Mouse (Mus musculus): ENCODE results near the gene Adcy5. TPM values are rescaled to one million over a fixed set of nuclear protein-coding genes. Genes with fewer than 3 reads are reported as not detected.

Adcy5 gene
- polyA plus RNA-seq, 1 experiment, result not detected

DNA sequence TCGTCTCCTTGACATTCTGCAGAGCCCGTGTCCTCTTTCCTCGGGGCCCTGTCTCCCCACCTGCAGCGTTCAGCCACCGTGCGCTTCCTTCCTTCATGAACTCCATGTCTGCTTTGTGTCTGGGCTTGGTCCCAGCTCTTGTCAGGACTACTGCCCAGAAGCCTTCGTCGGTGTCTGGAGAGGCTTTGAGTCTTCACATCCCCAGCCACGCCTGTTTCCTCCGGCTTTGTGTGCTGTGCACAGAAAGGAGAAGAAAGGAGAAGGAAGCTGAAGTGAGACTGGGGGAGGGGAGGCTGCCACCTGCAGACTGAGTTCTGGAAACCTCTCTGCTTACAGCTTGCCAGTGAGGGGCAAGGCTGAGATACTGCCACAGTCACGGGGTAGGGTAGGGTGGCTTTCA lies 74.9 kb downstream of the Adcy5 start:
- Histone ChIP-seq H3K4me2 (ENCODE audit: low read depth) (no peak overlapping the region), H3ac (ENCODE audit: control insufficient read depth, insufficient read length) (no peak overlapping the region), H3K36me3 (ENCODE audit: control insufficient read depth, insufficient read depth) (no peaks in the 10 kb centered on the region), H3K27me3 (ENCODE audit: control insufficient read depth, insufficient read depth, insufficient read length) (peaks cover 62% of the 10 kb centered on the region), H3K79me2 (ENCODE audit: control insufficient read depth, insufficient read depth) (no peaks in the 10 kb centered on the region), H3K4me3 (no peak overlapping the region)
- TF ChIP-seq CEBPB (IDR thresholded peaks at IDR 0.05; ENCODE audit: insufficient read depth, poor library complexity, severe bottlenecking) (no peak), POLR2AphosphoS2 (IDR thresholded peaks at IDR 0.05; ENCODE audit: insufficient read length, low read depth) (no peak), USF1 (IDR thresholded peaks at IDR 0.05; ENCODE audit: low read depth) (no peak), E2F4 (IDR thresholded peaks at IDR 0.05; ENCODE audit: insufficient read depth) (no peak), POLR2A (IDR thresholded peaks at IDR 0.05; ENCODE audit: insufficient read length, low read depth) (no peak), MYOG (IDR thresholded peaks at IDR 0.05; ENCODE audit: control insufficient read depth in 1 of 3, insufficient read depth in 1 of 3, insufficient read length in 2 of 3, low read depth in 2 of 3) (no peak), SRF (IDR thresholded peaks at IDR 0.05; ENCODE audit: control insufficient read depth, insufficient read length, low read depth) (no peak), TCF3 (IDR thresholded peaks at IDR 0.05; ENCODE audit: insufficient read length, low read depth) (no peak), MAX (IDR thresholded peaks at IDR 0.05; ENCODE audit: low read depth) (no peak), REST (IDR thresholded peaks at IDR 0.05; ENCODE audit: insufficient read depth, insufficient read length) (no peak), MYOD1 (IDR thresholded peaks at IDR 0.05; ENCODE audit: control insufficient read depth in 1 of 3, insufficient read length in 2 of 3, low read depth in 2 of 3) (no peak), TCF12 (IDR thresholded peaks at IDR 0.05; ENCODE audit: insufficient read depth, poor library complexity, severe bottlenecking) (no peak)

- Histone ChIP-seq H3K79me2 (ENCODE audit: control insufficient read depth, insufficient read depth) (no peaks in the 10 kb centered on the region), H3K27me3 (ENCODE audit: control insufficient read depth, insufficient read depth, insufficient read length) (peaks cover 67% of the 10 kb centered on the region), H3ac (ENCODE audit: control insufficient read depth, insufficient read length) (no peak overlapping the region), H3K4me2 (ENCODE audit: low read depth) (no peak overlapping the region), H3K36me3 (ENCODE audit: control insufficient read depth, insufficient read depth) (no peaks in the 10 kb centered on the region), H3K4me3 (no peak overlapping the region)
- TF ChIP-seq POLR2A (IDR thresholded peaks at IDR 0.05; ENCODE audit: insufficient read length, low read depth) (no peak), E2F4 (IDR thresholded peaks at IDR 0.05; ENCODE audit: insufficient read depth) (no peak), MYOG (IDR thresholded peaks at IDR 0.05; ENCODE audit: control insufficient read depth in 1 of 3, insufficient read depth in 1 of 3, insufficient read length in 2 of 3, low read depth in 2 of 3) (no peak), TCF3 (IDR thresholded peaks at IDR 0.05; ENCODE audit: insufficient read length, low read depth) (no peak), REST (IDR thresholded peaks at IDR 0.05; ENCODE audit: insufficient read depth, insufficient read length) (no peak), MYOD1 (IDR thresholded peaks at IDR 0.05; ENCODE audit: control insufficient read depth in 1 of 3, insufficient read length in 2 of 3, low read depth in 2 of 3) (no peak), TCF12 (IDR thresholded peaks at IDR 0.05; ENCODE audit: insufficient read depth, poor library complexity, severe bottlenecking) (no peak), CEBPB (IDR thresholded peaks at IDR 0.05; ENCODE audit: insufficient read depth, poor library complexity, severe bottlenecking) (no peak), SRF (IDR thresholded peaks at IDR 0.05; ENCODE audit: control insufficient read depth, insufficient read length, low read depth) (no peak), POLR2AphosphoS2 (IDR thresholded peaks at IDR 0.05; ENCODE audit: insufficient read length, low read depth) (no peak), MAX (IDR thresholded peaks at IDR 0.05; ENCODE audit: low read depth) (no peak), USF1 (IDR thresholded peaks at IDR 0.05; ENCODE audit: low read depth) (no peak)
Measured at GRCm38 (mm10) chr16:35232153-35232750, 77.6 kb downstream of the Adcy5 start.

DNA sequence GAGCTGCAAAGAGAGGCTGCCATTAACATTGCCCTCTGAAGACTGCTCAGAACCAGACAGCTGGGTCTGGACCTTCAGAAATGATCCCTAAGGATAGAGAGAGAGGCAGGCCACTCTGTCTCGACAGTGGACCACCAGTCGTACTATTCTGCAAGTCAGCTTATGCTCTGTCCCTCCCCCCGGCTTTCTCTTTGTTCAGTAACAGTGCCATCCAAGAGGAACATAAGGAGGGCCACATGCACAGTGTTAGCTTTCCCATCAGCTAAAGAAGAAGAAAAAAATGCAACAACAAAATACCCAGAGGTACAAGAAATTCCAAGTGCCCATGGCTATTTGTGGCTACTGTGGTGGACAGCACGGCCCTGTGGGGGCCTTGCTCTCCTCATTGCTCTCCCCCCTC lies 78.7 kb downstream of the Adcy5 start:
- Histone ChIP-seq H3K36me3 (ENCODE audit: control insufficient read depth, insufficient read depth) (no peaks in the 10 kb centered on the region), H3K4me3 (no peak overlapping the region), H3K4me2 (ENCODE audit: low read depth) (no peak overlapping the region), H3ac (ENCODE audit: control insufficient read depth, insufficient read length) (no peak overlapping the region), H3K79me2 (ENCODE audit: control insufficient read depth, insufficient read depth) (no peaks in the 10 kb centered on the region), H3K27me3 (ENCODE audit: control insufficient read depth, insufficient read depth, insufficient read length) (peaks cover 78% of the 10 kb centered on the region)
- TF ChIP-seq E2F4 (IDR thresholded peaks at IDR 0.05; ENCODE audit: insufficient read depth), result no peak
- no peak for TF ChIP-seq MAX (IDR thresholded peaks at IDR 0.05; ENCODE audit: low read depth)
- no peak for TF ChIP-seq TCF3 (IDR thresholded peaks at IDR 0.05; ENCODE audit: insufficient read length, low read depth)
- TF ChIP-seq POLR2AphosphoS2 (IDR thresholded peaks at IDR 0.05; ENCODE audit: insufficient read length, low read depth), result no peak
- no peak for TF ChIP-seq USF1 (IDR thresholded peaks at IDR 0.05; ENCODE audit: low read depth)
- no peak for TF ChIP-seq POLR2A (IDR thresholded peaks at IDR 0.05; ENCODE audit: insufficient read length, low read depth)
- TF ChIP-seq REST (IDR thresholded peaks at IDR 0.05; ENCODE audit: insufficient read depth, insufficient read length), result no peak
- TF ChIP-seq MYOD1 (IDR thresholded peaks at IDR 0.05; ENCODE audit: control insufficient read depth in 1 of 3, insufficient read length in 2 of 3, low read depth in 2 of 3), result no peak
- TF ChIP-seq SRF (IDR thresholded peaks at IDR 0.05; ENCODE audit: control insufficient read depth, insufficient read length, low read depth), result no peak
- no peak for TF ChIP-seq MYOG (IDR thresholded peaks at IDR 0.05; ENCODE audit: control insufficient read depth in 1 of 3, insufficient read depth in 1 of 3, insufficient read length in 2 of 3, low read depth in 2 of 3)
- TF ChIP-seq TCF12 (IDR thresholded peaks at IDR 0.05; ENCODE audit: insufficient read depth, poor library complexity, severe bottlenecking), result no peak
- TF ChIP-seq CEBPB (IDR thresholded peaks at IDR 0.05; ENCODE audit: insufficient read depth, poor library complexity, severe bottlenecking), result no peak

DNA sequence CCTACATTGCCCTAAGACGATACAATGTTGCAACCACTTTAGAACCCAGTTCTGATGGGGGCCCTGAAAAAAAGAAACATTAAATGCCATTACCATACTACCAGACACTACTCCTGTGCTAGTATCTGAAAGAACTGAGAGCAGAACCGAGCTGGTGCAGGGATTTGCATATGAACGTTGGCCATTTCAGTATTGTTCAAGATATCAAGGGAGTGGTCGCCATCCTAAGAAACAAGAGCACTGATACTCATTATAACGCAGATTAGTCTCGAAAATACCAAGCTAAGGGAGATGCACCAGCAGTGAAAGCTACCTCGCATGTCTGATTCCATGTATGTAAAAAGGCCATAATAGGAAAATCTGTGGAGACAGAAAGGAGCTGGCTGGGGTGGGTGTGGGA lies 82.4 kb downstream of the Adcy5 start:
- peaks cover 67% of the 10 kb centered on the region for H3K27me3 ChIP-seq (ENCODE audit: control insufficient read depth, insufficient read depth, insufficient read length)
- TF ChIP-seq TCF12 (IDR thresholded peaks at IDR 0.05; ENCODE audit: insufficient read depth, poor library complexity, severe bottlenecking) (no peak), MYOD1 (IDR thresholded peaks at IDR 0.05; ENCODE audit: control insufficient read depth in 1 of 3, insufficient read length in 2 of 3, low read depth in 2 of 3) (no peak), POLR2AphosphoS2 (IDR thresholded peaks at IDR 0.05; ENCODE audit: insufficient read length, low read depth) (no peak), MAX (IDR thresholded peaks at IDR 0.05; ENCODE audit: low read depth) (no peak), POLR2A (IDR thresholded peaks at IDR 0.05; ENCODE audit: insufficient read length, low read depth) (no peak), TCF3 (IDR thresholded peaks at IDR 0.05; ENCODE audit: insufficient read length, low read depth) (no peak)
- no peak overlapping the region for H3K4me2 ChIP-seq (ENCODE audit: low read depth)
- H3K36me3 ChIP-seq (ENCODE audit: control insufficient read depth, insufficient read depth), result no peaks in the 10 kb centered on the region
- no peaks in the 10 kb centered on the region for H3K79me2 ChIP-seq (ENCODE audit: control insufficient read depth, insufficient read depth)
- no peak overlapping the region for H3ac ChIP-seq (ENCODE audit: control insufficient read depth, insufficient read length)
- no peak overlapping the region for H3K4me3 ChIP-seq
